Mouse (Mus musculus) v-Abl transformed pro-B cells (cell line): ENCODE measurements at regions not wholly inside any gene's neighbourhood (a gene's known extent, or its start where the extent isn't known, plus 50 kb on each side); places are given as distances from the start of the nearest gene placed in this dataset.

Source experiments
- in situ Hi-C, 2 experiments: fragments of 400-800 bp; cut with MboI; formaldehyde crosslinking; loops; one replicate each; pipeline ENCODE4 v1.15.1; 2025; ENCODE audit not compliant: unreplicated experiment in 2 of 2

GRCm38 (mm10) chr1:137213717-137214116, 253.5 kb upstream of the Nr5a2 start:
- in situ Hi-C loops: loop anchor here in 1 of 2 experiments (25.0 kb wide), 1 partner anchor 651 kb away; no protein-coding TSS in a partner anchor

- in situ Hi-C loops: loop anchor here in 1 of 2 experiments (25.0 kb wide), 1 partner anchor 651 kb away; no protein-coding TSS in a partner anchor
Observed at GRCm38 (mm10) chr1:137212856-137213255, 252.6 kb upstream of the Nr5a2 start.

- in situ Hi-C loops: loop anchor here in 1 of 2 experiments (25.0 kb wide), 1 partner anchor 642 kb away; no protein-coding TSS in a partner anchor
Observed at GRCm38 (mm10) chr1:137204371-137204770, 244.1 kb upstream of the Nr5a2 start.

DNA sequence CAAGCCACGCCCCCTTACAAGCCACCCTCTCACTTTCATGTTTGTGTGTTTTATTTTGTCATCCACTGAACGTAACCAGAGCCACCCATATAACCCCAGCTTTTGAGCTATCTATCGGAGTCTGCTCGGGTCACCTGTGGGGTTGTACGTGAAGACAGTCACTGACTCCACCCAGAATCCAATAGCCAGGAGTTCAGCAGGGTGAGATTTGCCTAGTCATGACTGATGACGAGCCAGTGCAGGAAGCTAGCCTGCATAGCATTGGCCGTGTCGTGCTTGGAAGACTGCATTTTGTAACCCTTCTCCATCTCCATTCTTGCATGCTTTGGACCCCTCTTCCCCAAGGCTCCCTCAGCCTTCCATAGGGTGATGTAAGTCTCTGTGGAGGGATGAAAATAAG, 243.3 kb upstream of the Nr5a2 start:
- in situ Hi-C loops: loop anchor here in 1 of 2 experiments (25.0 kb wide), 1 partner anchor 641 kb away; no protein-coding TSS in a partner anchor

GRCm38 (mm10) chr1:137200931-137201330, 240.7 kb upstream of the Nr5a2 start:
- in situ Hi-C loops: loop anchor here in 1 of 2 experiments (25.0 kb wide), 1 partner anchor 639 kb away; no protein-coding TSS in a partner anchor

DNA sequence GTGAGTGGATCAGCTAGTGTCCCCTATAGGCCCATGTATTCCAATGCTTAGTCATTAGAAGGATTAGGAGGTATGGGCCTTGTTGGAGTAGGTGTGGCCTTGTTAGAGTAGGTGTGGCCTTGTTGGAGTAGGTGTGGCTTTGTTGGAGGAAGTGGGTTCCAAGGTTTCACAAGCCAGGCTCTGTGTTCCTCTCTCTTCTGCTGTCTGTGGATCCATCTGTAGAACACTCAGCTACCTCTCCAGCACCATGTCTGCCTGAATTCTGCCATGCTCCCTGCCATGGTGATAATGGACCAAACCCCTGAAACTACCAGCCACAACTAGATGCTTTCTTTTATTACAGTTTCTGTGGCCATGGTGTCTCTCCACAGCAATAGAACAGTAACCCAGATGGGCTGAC, 235.7 kb upstream of the Nr5a2 start:
- in situ Hi-C loops: no loop called here

GRCm38 (mm10) chr1:137195065-137195620, 234.9 kb upstream of the Nr5a2 start:
- in situ Hi-C loops: no loop called here

GRCm38 (mm10) chr1:137178231-137178630, 218.0 kb upstream of the Nr5a2 start:
- in situ Hi-C loops: no loop called here

GRCm38 (mm10) chr1:137176696-137177095, 216.4 kb upstream of the Nr5a2 start:
- in situ Hi-C loops: no loop called here

DNA sequence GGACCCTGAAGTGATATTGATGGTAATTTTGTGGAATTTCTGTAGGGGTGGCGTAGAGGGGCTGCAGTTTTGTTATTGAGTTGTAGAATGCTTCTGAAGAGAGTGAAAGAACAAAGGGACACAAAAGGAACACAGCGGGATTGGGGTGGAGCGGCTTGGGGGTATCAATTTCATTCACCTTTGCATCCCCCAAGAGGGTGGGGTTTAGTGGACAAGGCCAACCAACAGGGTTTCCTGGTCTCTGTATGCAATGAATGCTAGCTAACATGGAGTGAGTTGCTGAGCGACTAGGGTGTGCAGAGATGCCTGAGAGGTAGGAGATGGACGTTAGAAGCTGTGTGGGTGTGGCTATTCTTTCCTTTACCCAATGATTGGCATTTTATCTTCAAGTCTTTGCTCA, 213.8 kb upstream of the Nr5a2 start:
- in situ Hi-C loops: no loop called here

- in situ Hi-C loops: no loop called here
Observed at GRCm38 (mm10) chr1:137172128-137172527, 211.9 kb upstream of the Nr5a2 start.

DNA sequence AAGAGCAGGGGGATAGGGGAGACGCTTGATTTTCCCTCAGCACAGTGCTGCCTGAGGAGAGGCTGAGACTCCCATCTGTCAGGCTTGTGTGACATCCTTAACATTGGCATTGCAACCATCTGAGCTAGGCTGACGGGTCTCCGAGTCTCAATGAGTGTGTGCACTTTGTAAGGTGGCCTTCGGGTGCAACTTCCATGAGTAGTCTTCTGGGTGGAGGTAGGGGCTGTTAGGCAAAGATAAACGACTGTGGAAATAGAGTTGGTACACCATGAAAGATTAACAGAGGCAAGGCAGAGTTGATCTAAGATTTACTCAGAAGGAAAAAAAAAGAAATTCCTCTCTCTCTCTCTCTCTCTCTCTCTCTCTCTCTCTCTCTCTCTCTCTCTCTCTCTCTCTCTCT, 211.2 kb upstream of the Nr5a2 start:
- in situ Hi-C loops: no loop called here

DNA sequence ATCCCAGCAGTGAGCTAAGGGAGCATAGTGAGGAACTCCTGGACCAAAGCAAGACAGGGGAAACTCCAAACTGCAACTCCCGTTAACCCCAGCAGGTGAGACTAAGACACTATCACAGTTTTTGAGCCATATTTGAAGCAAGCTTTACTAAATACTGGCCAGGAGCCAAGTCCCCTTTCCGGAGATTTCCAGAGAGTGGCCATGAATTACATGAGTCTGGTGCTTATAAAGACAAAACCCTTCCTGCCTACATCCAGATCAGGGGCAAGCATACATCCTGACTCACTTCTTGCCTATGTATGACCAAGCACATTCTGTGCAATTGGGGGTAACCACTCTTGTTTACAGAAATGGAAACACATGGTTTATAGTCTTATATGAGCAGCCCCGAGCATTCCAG, 187.6 kb upstream of the Nr5a2 start:
- in situ Hi-C loops: no loop called here

GRCm38 (mm10) chr1:137141879-137142570, 181.8 kb upstream of the Nr5a2 start:
- in situ Hi-C loops: no loop called here

DNA sequence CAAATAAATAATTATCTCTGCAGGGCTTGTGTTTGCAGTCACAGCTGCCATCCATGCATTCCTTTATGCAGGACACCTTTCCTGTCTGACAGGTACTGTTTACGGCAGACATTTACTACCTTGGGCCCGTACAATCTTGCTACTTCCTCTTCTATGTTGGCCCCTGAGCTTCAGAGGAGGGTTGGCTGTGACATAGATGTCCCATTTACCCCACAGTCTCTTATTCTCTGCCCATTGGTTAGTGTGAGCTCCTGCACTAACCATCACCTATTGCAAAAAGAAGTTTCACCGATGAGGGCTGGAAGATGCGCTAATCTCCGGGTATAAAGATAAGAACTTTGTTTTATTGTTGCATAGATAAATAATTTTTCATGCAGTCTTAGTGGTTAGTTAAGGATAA, 181.1 kb upstream of the Nr5a2 start:
- in situ Hi-C loops: no loop called here

- in situ Hi-C loops: no loop called here
Observed at GRCm38 (mm10) chr1:137136156-137136555, 175.9 kb upstream of the Nr5a2 start.

GRCm38 (mm10) chr1:137133734-137134133, 173.5 kb upstream of the Nr5a2 start:
- in situ Hi-C loops: no loop called here

DNA sequence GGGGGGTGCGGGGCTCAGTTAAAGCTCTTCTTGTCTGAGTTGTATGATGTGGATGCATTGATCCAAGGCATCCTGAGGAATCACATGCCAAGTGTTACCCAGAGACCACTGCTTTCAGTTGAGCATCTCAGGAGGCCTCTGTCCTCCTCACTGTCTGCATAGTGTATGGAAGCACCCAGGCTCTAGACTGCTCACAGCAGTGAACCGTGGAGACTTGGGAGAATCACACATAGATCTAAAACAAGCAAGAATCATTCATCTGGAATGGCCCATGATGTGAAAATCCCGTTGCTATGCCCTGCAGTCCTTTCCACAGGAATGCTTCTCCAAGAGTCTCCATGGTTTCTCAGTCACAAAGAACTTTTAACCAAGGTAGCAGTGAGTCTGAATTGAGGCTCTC, 170.0 kb upstream of the Nr5a2 start:
- in situ Hi-C loops: no loop called here

DNA sequence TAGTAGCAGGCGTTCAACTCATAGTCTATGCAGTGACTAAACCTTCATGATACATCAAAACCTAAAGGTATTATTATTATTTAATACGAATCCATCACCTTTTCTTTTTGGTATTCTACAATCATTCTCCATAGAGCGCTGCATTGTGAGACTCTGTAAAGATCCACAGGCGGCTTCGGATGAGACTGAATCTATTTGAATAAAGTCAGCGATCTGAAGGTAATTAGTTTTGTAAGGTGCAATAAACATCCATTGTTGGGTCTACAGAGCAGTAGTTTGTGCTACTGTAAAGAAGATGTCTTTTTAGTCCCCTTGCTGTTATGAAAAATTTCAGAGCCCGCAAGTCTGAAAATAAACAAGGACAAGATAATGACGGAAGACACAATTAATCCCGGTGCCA, 168.9 kb upstream of the Nr5a2 start:
- in situ Hi-C loops: no loop called here

DNA sequence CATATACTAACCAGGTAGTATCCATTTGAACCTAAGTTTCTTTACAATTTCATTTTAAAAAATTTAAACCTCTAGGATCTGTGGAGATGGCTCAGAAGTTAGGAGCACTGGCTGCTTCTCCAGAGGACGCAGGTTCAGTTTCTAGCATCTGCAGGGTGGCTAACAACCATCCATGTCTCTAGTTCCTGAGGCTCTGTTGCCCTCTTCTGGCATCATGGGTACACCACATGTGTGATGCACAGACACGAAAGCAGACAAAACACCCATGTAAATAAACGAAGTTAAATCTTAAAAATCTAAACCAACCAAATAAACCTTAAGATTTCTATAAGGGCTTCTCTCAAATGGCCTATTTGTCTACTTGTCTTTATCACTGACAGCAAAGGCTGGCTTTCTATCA, 157.6 kb upstream of the Nr5a2 start:
- in situ Hi-C loops: no loop called here

- in situ Hi-C loops: no loop called here
Observed at GRCm38 (mm10) chr1:137106444-137106843, 146.2 kb upstream of the Nr5a2 start.

DNA sequence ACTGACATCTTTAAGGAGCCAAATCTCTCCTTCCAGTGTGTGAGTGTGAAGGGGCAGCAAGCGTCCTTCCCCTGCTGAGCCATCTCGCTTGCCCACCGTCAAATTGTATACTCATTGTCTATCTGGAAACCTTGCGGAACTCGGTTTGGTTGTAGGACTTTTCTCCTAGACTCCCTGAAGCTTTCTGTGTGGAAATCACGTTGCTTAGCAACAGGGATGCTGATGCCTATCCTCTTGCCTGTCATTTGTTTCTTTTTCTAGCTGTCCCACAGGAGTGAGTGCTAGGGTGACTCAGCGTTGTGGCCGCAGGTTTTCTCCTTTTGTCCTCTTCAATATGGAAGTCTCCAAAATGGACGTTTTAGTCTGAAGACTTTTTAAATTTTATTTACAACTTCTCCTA, 131.5 kb upstream of the Nr5a2 start:
- in situ Hi-C loops: no loop called here
